ENCODE assay signal across 10 mouse cellular contexts in genomic region chr1:86490697-86491096, GRCm38 (mm10). TPM values are rescaled to one million over a fixed set of nuclear protein-coding genes. Genes with fewer than 3 reads are reported as not detected.
DNase-seq lines count a peak whose midpoint lies in the region; ATAC-seq and TF ChIP-seq lines count a peak whose summit lies in the region.
"Had no signal": no experiment of that assay in that cellular context is flagged by ENCODE, and none has a peak within 500 bp of the region (broad histone marks: within the 10 kb centered on the region; RNA-seq: fewer than 3 reads in every experiment).

No protein-coding gene starts in this region.

- TF ChIP-seq POLR2A in heart, adult 2 months (IDR thresholded peaks at IDR 0.05; ENCODE audit: insufficient read depth, low read depth, low read length), result no peak
- TF ChIP-seq POLR2A in spleen, adult 2 months (IDR thresholded peaks at IDR 0.05; ENCODE audit: low read depth, low read length), result no peak

- no peak overlapping the region for H3K4me3 ChIP-seq in heart, adult 2 months
- H3K4me3 ChIP-seq in spleen, adult 2 months (ENCODE audit: extremely low read depth, insufficient read depth, insufficient read length), result no peak overlapping the region
- no peak overlapping the region for H3K4me3 ChIP-seq in stomach, postnatal 0 days (ENCODE audit: low read depth, low read length)
- no peak overlapping the region for H3K4me3 ChIP-seq in forebrain, embryonic 15.5 days
- no peak overlapping the region for H3K4me3 ChIP-seq in forebrain, embryonic 10.5 days
- H3K4me3 ChIP-seq: heart, embryonic 12.5 days had no signal

- ATAC-seq in stomach, postnatal 0 days (ENCODE audit: low FRiP score, low TSS enrichment), result no peak
- no peak for ATAC-seq in forebrain, embryonic 15.5 days (replicated peaks)

- TF ChIP-seq EP300 in heart, adult 2 months (IDR thresholded peaks at IDR 0.05; ENCODE audit: insufficient read depth, low read depth, low read length), result no peak
- no peak for TF ChIP-seq EP300 in stomach, postnatal 0 days (optimal IDR thresholded peaks at IDR 0.05)

- no peaks in the 10 kb centered on the region for H3K9me3 ChIP-seq in stomach, postnatal 0 days (ENCODE audit: control insufficient read depth, low read length)
- H3K9me3 ChIP-seq in forebrain, embryonic 15.5 days, result no peaks in the 10 kb centered on the region
- no peaks in the 10 kb centered on the region for H3K9me3 ChIP-seq in forebrain, embryonic 10.5 days
- H3K9me3 ChIP-seq: heart, embryonic 12.5 days had no signal

- 41% methylated on average over 3 of the region's 3 CpGs for WGBS in heart, adult 2 months
- 49% methylated on average over 3 of the region's 3 CpGs for WGBS in spleen, adult 2 months
- 68% methylated on average over 3 of the region's 3 CpGs for WGBS in stomach, postnatal 0 days
- WGBS in forebrain, embryonic 15.5 days, result 89% methylated on average over 3 of the region's 3 CpGs
- 95% methylated on average over 3 of the region's 3 CpGs for WGBS in forebrain, embryonic 10.5 days

- H3K36me3 ChIP-seq in heart, adult 2 months (ENCODE audit: control insufficient read depth, insufficient read depth, low read length), result peaks cover 5% of the 10 kb centered on the region; the same call in 1 of the 2 replicates
- H3K36me3 ChIP-seq in spleen, adult 2 months (ENCODE audit: control insufficient read depth, insufficient read depth, low read length), result no peaks in the 10 kb centered on the region
- H3K36me3 ChIP-seq in stomach, postnatal 0 days (ENCODE audit: control insufficient read depth, insufficient read depth, low read length), result no peaks in the 10 kb centered on the region
- H3K36me3 ChIP-seq in forebrain, embryonic 15.5 days, result no peaks in the 10 kb centered on the region
- no peaks in the 10 kb centered on the region for H3K36me3 ChIP-seq in forebrain, embryonic 10.5 days (replicated peaks)
- H3K36me3 ChIP-seq: heart, embryonic 12.5 days had no signal

- no peak overlapping the region for H3K9ac ChIP-seq in heart, adult 2 months (ENCODE audit: low read depth, low read length)
- H3K9ac ChIP-seq in stomach, postnatal 0 days (ENCODE audit: low read length), result no peak overlapping the region
- no peak overlapping the region for H3K9ac ChIP-seq in forebrain, embryonic 15.5 days (replicated peaks)
- H3K9ac ChIP-seq: heart, embryonic 12.5 days had no signal

- DNase-seq in heart, adult 2 months, result no peak
- DNase-seq in heart, postnatal 36 days, result no peak
- DNase-seq in spleen, adult 2 months (ENCODE audit: low read depth in 1 of 2, low spot score in 2 of 2), result no peak
- DNase-seq in spleen, postnatal 4 days (ENCODE audit: low spot score in 2 of 2), result no peak
- peak; percentile 54 for DNase-seq in kidney, postnatal 10 days
- DNase-seq in stomach, postnatal 0 days (ENCODE audit: low spot score), result no peak
- no peak for DNase-seq in forebrain, embryonic 10.5 days (ENCODE audit: extremely low spot score, low spot score)
- DNase-seq: cerebellum, adult 8-10 months had no signal

- peak overlapping the region; percentile 56 for H3K27ac ChIP-seq in heart, adult 2 months
- peak overlapping the region; percentile 31; the same call in 1 of the 2 replicates for H3K27ac ChIP-seq in spleen, adult 2 months (ENCODE audit: insufficient read depth, low read length)
- peak overlapping the region; percentile 95 for H3K27ac ChIP-seq in stomach, postnatal 0 days (replicated peaks)
- no peak overlapping the region for H3K27ac ChIP-seq in forebrain, embryonic 15.5 days (replicated peaks)
- no peak overlapping the region for H3K27ac ChIP-seq in forebrain, embryonic 10.5 days

- peaks cover 18% of the 10 kb centered on the region for H3K4me1 ChIP-seq in heart, adult 2 months (ENCODE audit: control insufficient read depth, insufficient read depth, low read length)
- H3K4me1 ChIP-seq in spleen, adult 2 months (ENCODE audit: control insufficient read depth, insufficient read depth, insufficient read length), result peaks cover 32% of the 10 kb centered on the region
- peaks cover 14% of the 10 kb centered on the region for H3K4me1 ChIP-seq in stomach, postnatal 0 days (replicated peaks; ENCODE audit: control insufficient read depth, insufficient read depth)
- peaks cover 17% of the 10 kb centered on the region for H3K4me1 ChIP-seq in forebrain, embryonic 15.5 days
- peaks cover 35% of the 10 kb centered on the region for H3K4me1 ChIP-seq in forebrain, embryonic 10.5 days

- H3K79me2 ChIP-seq in heart, adult 2 months (replicated peaks; ENCODE audit: control insufficient read depth, insufficient read depth, low read length), result no peaks in the 10 kb centered on the region

- intact Hi-C loops in heart, adult 2 months (cut with DNase I), result no loop called here
- intact Hi-C loops in heart, postnatal 36 days (cut with DNase I), result no loop called here

- TF ChIP-seq CTCF in heart, adult 2 months (IDR thresholded peaks at IDR 0.05), result no peak
- TF ChIP-seq CTCF in spleen, adult 2 months (IDR thresholded peaks at IDR 0.05; ENCODE audit: extremely low read depth, insufficient read depth, insufficient read length, insufficient replicate concordance), result no peak
- no peak for TF ChIP-seq CTCF in stomach, postnatal 0 days (IDR thresholded peaks at IDR 0.05; ENCODE audit: low read depth)

- no peak overlapping the region for H3K4me2 ChIP-seq in stomach, postnatal 0 days (replicated peaks; ENCODE audit: low read depth)
- H3K4me2 ChIP-seq in forebrain, embryonic 15.5 days (replicated peaks), result no peak overlapping the region
- H3K4me2 ChIP-seq: heart, embryonic 12.5 days had no signal

- H3K27me3 ChIP-seq in heart, adult 2 months (ENCODE audit: control insufficient read depth, insufficient read depth, low read length), result no peaks in the 10 kb centered on the region
- H3K27me3 ChIP-seq in spleen, adult 2 months (ENCODE audit: control insufficient read depth, insufficient read depth, low read length), result no peaks in the 10 kb centered on the region
- H3K27me3 ChIP-seq in stomach, postnatal 0 days (ENCODE audit: control insufficient read depth, insufficient read depth, low read length), result no peaks in the 10 kb centered on the region
- H3K27me3 ChIP-seq in forebrain, embryonic 15.5 days, result no peaks in the 10 kb centered on the region
- H3K27me3 ChIP-seq in forebrain, embryonic 10.5 days (ENCODE audit: poor library complexity, severe bottlenecking), result no peaks in the 10 kb centered on the region
- H3K27me3 ChIP-seq: heart, embryonic 12.5 days had no signal

RNA-seq across cellular contexts. Expression of gene Ptma, which starts 35.8 kb away (rescaled TPM):
- 100 to 1,000 TPM; 200 to 227 TPM for total RNA-seq in heart, adult 2 months (2021)
- 169 and 177 TPM in 2 replicates for polyA plus RNA-seq in heart, adult 2 months (2012; rRNA removed)
- 100 to 1,000 TPM; 202 to 234 TPM for total RNA-seq in heart, postnatal 36 days (2021)
- 915 and 918 TPM in 2 replicates for polyA plus RNA-seq in spleen, adult 2 months (2012; rRNA removed)
- polyA plus RNA-seq in stomach, postnatal 0 days (2015; fragmentation: Nextera tagmentation; extraction: Ambion mirVana), result 1,436 and 1,585 TPM in 2 replicates
- 2,368 and 2,448 TPM in 2 replicates for polyA plus RNA-seq in forebrain, embryonic 15.5 days (2015; fragmentation: Nextera tagmentation; extraction: Ambion mirVana)
- polyA plus RNA-seq in forebrain, embryonic 10.5 days (2016; fragmentation: Nextera tagmentation; extraction: Ambion mirVana), result 2,941 and 3,273 TPM in 2 replicates

Comparison
In these comparisons a context has a peak if more than half of its experiments do, and no peak if none do; other contexts are left out.
1. H3K27ac ChIP-seq: peak in heart, adult 2 months (single experiment), spleen, adult 2 months (single experiment) and stomach, postnatal 0 days (single experiment); none in forebrain, embryonic 15.5 days (single experiment) and forebrain, embryonic 10.5 days (single experiment).